Mouse (Mus musculus): Measurements from ENCODE around the gene Exoc4. TPM values are rescaled to one million over a fixed set of nuclear protein-coding genes. Genes with fewer than 3 reads are reported as not detected.
A peak's percentile ranks its signal among the peaks of the same experiment; 100 is the strongest.

Exoc4 gene
- polyA plus RNA-seq, 2 experiments, result 16.8 to 24.2 TPM

DNA sequence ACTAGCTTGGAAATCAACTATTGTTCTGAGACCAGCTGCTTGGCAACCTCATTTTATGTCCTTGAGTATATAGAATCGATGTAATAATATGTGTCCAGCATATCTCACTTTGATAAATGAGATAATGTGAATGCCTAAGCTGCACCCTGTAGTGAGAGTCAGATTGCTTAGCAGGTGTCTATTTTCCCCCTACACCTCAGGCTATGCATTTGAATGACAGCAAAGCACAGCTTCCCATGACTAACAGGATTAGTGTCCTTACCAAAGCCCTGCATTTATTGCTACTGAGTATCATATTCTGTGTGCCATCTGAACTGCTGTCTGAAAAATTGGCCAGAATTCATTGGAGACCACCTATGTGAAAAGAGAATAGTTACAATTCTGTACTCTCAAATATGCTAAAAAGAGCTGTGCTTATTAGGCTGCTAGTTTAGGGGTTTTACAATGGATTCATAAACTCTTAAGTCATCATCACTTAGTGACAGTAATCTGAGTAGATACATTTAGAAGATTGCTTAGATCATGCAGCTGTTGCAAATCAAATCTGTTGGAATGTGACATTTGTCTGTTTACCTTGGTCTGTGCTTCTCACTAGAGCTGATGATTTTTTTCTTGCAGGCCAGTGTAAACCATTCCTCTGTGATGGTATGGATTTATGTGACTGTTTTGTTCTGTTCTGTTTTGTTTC, 98.3 kb downstream of the Exoc4 start:
- no peak overlapping the region for H3K9ac ChIP-seq (ENCODE audit: low read depth, low read length, severe bottlenecking)
- no peak overlapping the region for H3K4me2 ChIP-seq (replicated peaks; ENCODE audit: low read depth, low read length, severe bottlenecking)
- no peaks in the 10 kb centered on the region for H3K36me3 ChIP-seq (ENCODE audit: control insufficient read depth, insufficient read depth, low read length)
- no peaks in the 10 kb centered on the region for H3K9me3 ChIP-seq (ENCODE audit: control insufficient read depth, low read length)
- H3K27ac ChIP-seq (replicated peaks; ENCODE audit: low read depth, low read length), result no peak overlapping the region
- TF ChIP-seq POLR2A (IDR thresholded peaks at IDR 0.05; ENCODE audit: borderline replicate concordance, extremely low read depth, insufficient read depth, insufficient read length), result no peak
- DNase-seq (ENCODE audit: low spot score) (peak; percentile 35), ATAC-seq (ENCODE audit: low FRiP score, low read depth) (peak; percentile 80)
- H3K27me3 ChIP-seq (ENCODE audit: control insufficient read depth, insufficient read depth, low read length), result no peaks in the 10 kb centered on the region
- H3K4me3 ChIP-seq (replicated peaks; ENCODE audit: low read length), result no peak overlapping the region
- no peaks in the 10 kb centered on the region for H3K4me1 ChIP-seq (ENCODE audit: control insufficient read depth, insufficient read depth, low read length)
- 69% methylated on average over 1 of the region's 1 CpGs for WGBS

GRCm38 (mm10) chr6:33361613-33362012, 112.7 kb downstream of the Exoc4 start:
- Histone ChIP-seq H3K36me3 (ENCODE audit: control insufficient read depth, insufficient read depth, low read length) (no peaks in the 10 kb centered on the region), H3K27me3 (ENCODE audit: control insufficient read depth, insufficient read depth, low read length) (no peaks in the 10 kb centered on the region), H3K4me3 (replicated peaks; ENCODE audit: low read length) (no peak overlapping the region), H3K27ac (replicated peaks; ENCODE audit: low read depth, low read length) (no peak overlapping the region), H3K9me3 (ENCODE audit: control insufficient read depth, low read length) (no peaks in the 10 kb centered on the region), H3K4me1 (ENCODE audit: control insufficient read depth, insufficient read depth, low read length) (no peaks in the 10 kb centered on the region), H3K4me2 (replicated peaks; ENCODE audit: low read depth, low read length, severe bottlenecking) (no peak overlapping the region), H3K9ac (ENCODE audit: low read depth, low read length, severe bottlenecking) (no peak overlapping the region)
- DNase-seq (ENCODE audit: low spot score) (no peak), ATAC-seq (ENCODE audit: low FRiP score, low read depth) (no peak)
- no peak for TF ChIP-seq POLR2A (IDR thresholded peaks at IDR 0.05; ENCODE audit: borderline replicate concordance, extremely low read depth, insufficient read depth, insufficient read length)
- WGBS, result 70% methylated on average over 6 of the region's 6 CpGs

- no peaks in the 10 kb centered on the region for H3K4me1 ChIP-seq (ENCODE audit: control insufficient read depth, insufficient read depth, low read length)
- H3K36me3 ChIP-seq (ENCODE audit: control insufficient read depth, insufficient read depth, low read length), result no peaks in the 10 kb centered on the region
- no peaks in the 10 kb centered on the region for H3K9me3 ChIP-seq (ENCODE audit: control insufficient read depth, low read length)
- WGBS, result 56% methylated on average over 3 of the region's 3 CpGs
- H3K4me2 ChIP-seq (replicated peaks; ENCODE audit: low read depth, low read length, severe bottlenecking), result no peak overlapping the region
- no peaks in the 10 kb centered on the region for H3K27me3 ChIP-seq (ENCODE audit: control insufficient read depth, insufficient read depth, low read length)
- H3K27ac ChIP-seq (replicated peaks; ENCODE audit: low read depth, low read length), result no peak overlapping the region
- DNase-seq (ENCODE audit: low spot score) (no peak), ATAC-seq (ENCODE audit: low FRiP score, low read depth) (no peak)
- no peak overlapping the region for H3K9ac ChIP-seq (ENCODE audit: low read depth, low read length, severe bottlenecking)
- TF ChIP-seq POLR2A (IDR thresholded peaks at IDR 0.05; ENCODE audit: borderline replicate concordance, extremely low read depth, insufficient read depth, insufficient read length), result no peak
- no peak overlapping the region for H3K4me3 ChIP-seq (replicated peaks; ENCODE audit: low read length)
Measured at GRCm38 (mm10) chr6:33380517-33380916, 131.6 kb downstream of the Exoc4 start.

GRCm38 (mm10) chr6:33382176-33382575, 133.3 kb downstream of the Exoc4 start:
- Histone ChIP-seq H3K4me2 (replicated peaks; ENCODE audit: low read depth, low read length, severe bottlenecking) (no peak overlapping the region), H3K27ac (replicated peaks; ENCODE audit: low read depth, low read length) (no peak overlapping the region), H3K9me3 (ENCODE audit: control insufficient read depth, low read length) (no peaks in the 10 kb centered on the region), H3K4me3 (replicated peaks; ENCODE audit: low read length) (no peak overlapping the region), H3K27me3 (ENCODE audit: control insufficient read depth, insufficient read depth, low read length) (no peaks in the 10 kb centered on the region), H3K9ac (ENCODE audit: low read depth, low read length, severe bottlenecking) (no peak overlapping the region), H3K36me3 (ENCODE audit: control insufficient read depth, insufficient read depth, low read length) (no peaks in the 10 kb centered on the region), H3K4me1 (ENCODE audit: control insufficient read depth, insufficient read depth, low read length) (no peaks in the 10 kb centered on the region)
- ATAC-seq (ENCODE audit: low FRiP score, low read depth), result no peak
- no peak for DNase-seq (ENCODE audit: low spot score)
- 80% methylated on average over 3 of the region's 3 CpGs for WGBS
- TF ChIP-seq POLR2A (IDR thresholded peaks at IDR 0.05; ENCODE audit: borderline replicate concordance, extremely low read depth, insufficient read depth, insufficient read length), result no peak

DNA sequence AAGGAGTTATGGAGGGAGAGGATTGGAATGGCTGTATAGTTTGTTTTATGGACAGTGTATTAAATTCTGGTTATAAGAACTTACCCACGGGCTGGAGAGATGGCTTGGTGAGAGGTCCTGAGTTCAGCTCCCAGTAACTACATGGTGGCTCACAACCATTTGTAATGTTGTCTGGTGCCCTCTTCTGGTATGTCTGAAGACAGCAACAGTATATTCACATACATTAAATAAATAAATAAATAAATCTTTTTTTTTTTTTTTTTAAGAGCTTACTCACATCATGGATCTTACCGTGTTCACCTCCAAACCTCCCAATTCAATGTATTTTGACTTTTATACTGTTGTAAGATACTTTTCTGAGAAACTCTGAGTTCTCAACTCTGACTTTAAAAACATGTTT, 143.1 kb downstream of the Exoc4 start:
- no peak for DNase-seq (ENCODE audit: low spot score)
- no peak for ATAC-seq (ENCODE audit: low FRiP score, low read depth)
- Histone ChIP-seq H3K27me3 (ENCODE audit: control insufficient read depth, insufficient read depth, low read length) (no peaks in the 10 kb centered on the region), H3K4me2 (replicated peaks; ENCODE audit: low read depth, low read length, severe bottlenecking) (no peak overlapping the region), H3K9me3 (ENCODE audit: control insufficient read depth, low read length) (no peaks in the 10 kb centered on the region), H3K36me3 (ENCODE audit: control insufficient read depth, insufficient read depth, low read length) (no peaks in the 10 kb centered on the region), H3K4me1 (ENCODE audit: control insufficient read depth, insufficient read depth, low read length) (no peaks in the 10 kb centered on the region), H3K9ac (ENCODE audit: low read depth, low read length, severe bottlenecking) (no peak overlapping the region), H3K27ac (replicated peaks; ENCODE audit: low read depth, low read length) (no peak overlapping the region), H3K4me3 (replicated peaks; ENCODE audit: low read length) (no peak overlapping the region)
- 71% methylated on average over 2 of the region's 2 CpGs for WGBS
- no peak for TF ChIP-seq POLR2A (IDR thresholded peaks at IDR 0.05; ENCODE audit: borderline replicate concordance, extremely low read depth, insufficient read depth, insufficient read length)

Measured in limb, embryonic 14.5 days (tissue).